Mouse (Mus musculus) limb, embryonic 10.5 days (tissue): ENCODE measurements around the gene Btbd11. TPM values are rescaled to one million over a fixed set of nuclear protein-coding genes. Genes with fewer than 3 reads are reported as not detected.
A peak's percentile ranks its signal among the peaks of the same experiment; 100 is the strongest.

Experiments used
- DNase-seq: peaks from one replicate; pipeline ENCODE4 v3.0.0-alpha.2; 2017; ENCODE audit warnings: low spot score
- H3K27ac ChIP-seq: fragments of 300-500 bp; sonication (generic); 2 replicates; pipeline ENCODE4 v1.5.1; 2016; ENCODE audit warnings: mild to moderate bottlenecking
- H3K27me3 ChIP-seq: fragments of 300-500 bp; sonication (generic); 2 replicates; pipeline ENCODE4 v1.6.1; 2016; ENCODE audit warnings: low read depth, mild to moderate bottlenecking; ENCODE audit not compliant: poor library complexity, severe bottlenecking
- H3K36me3 ChIP-seq: fragments of 300-500 bp; sonication (generic); 2 replicates; pipeline ENCODE4 v1.6.1; 2016; ENCODE audit warnings: mild to moderate bottlenecking, moderate library complexity
- H3K4me1 ChIP-seq: fragments of 300-500 bp; sonication (generic); 2 replicates; pipeline ENCODE4 v1.6.1; 2016
- H3K4me3 ChIP-seq: fragments of 300-500 bp; sonication (generic); 2 replicates; pipeline ENCODE4 v1.5.1; 2016; ENCODE audit warnings: mild to moderate bottlenecking, moderate library complexity
- H3K9me3 ChIP-seq: fragments of 300-500 bp; sonication (generic); replicated peaks from 2 replicates; pipeline ENCODE4 v1.6.1; 2016; ENCODE audit warnings: mild to moderate bottlenecking
- WGBS: fragments of 180-500 bp; shearing (Covaris S2); methylation state at CpG from one replicate; pipeline ENCODE4 v1.1.7; 2016; 5-methylcytosine and 5-hydroxymethylcytosine counted together
- polyA plus RNA-seq: library from polyadenylated mRNA; unstranded; fragments of >200 nt; fragmentation: Nextera tagmentation; extraction: Ambion mirVana; gene quantifications from 2 replicates; pipeline ENCODE4 v1.2.1, GENCODE M21; 2016

Btbd11 gene
- polyA plus RNA-seq, 1 experiment from 2014 or later, result 7.4 TPM

DNA sequence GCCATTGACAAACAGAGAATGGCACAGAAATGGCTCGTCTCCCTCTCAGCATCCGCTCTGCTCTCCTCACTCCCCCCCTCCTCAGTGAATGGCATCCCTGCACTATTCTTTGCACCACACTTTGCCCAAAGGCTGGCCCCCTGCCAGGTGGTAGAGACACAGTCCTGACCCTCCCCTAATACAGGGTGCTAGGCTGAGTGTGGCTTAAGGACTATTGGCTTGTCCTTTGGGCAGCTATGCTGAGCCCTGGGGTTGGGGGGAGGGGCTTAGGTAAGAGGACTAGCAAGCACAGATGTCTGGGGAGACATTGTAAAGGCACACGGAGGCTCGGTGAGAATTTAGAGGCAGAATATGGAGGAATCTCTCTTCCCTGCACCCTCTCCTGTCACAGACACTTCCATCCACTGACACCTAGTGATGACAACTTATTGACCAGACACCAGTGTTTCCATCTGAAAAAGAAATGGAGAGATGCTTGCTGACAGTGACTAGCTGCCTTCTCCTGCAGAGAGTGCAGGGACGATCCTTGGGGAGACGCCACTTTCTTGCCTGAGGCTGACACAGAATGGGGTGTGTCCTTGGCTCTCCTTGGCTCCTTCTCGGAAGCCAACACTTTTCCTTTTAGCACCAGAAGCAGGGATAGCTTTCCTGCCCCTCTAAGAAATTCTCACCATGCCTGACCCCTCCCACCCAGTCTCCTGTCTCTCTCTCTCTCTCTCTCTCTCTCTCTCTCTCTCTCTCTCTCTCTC, 138.8 kb downstream of the Btbd11 start:
- DNase-seq, result no peak
- Histone ChIP-seq H3K4me1 (peaks cover 37% of the 10 kb centered on the region), H3K27ac (0 out of 2 replicates have a peak overlapping the region, but pooled peaks have one; percentile 25), H3K9me3 (no peaks in the 10 kb centered on the region), H3K27me3 (no peaks in the 10 kb centered on the region), H3K4me3 (no peak overlapping the region), H3K36me3 (no peaks in the 10 kb centered on the region)
- WGBS, result 33% methylated on average over 7 of the region's 7 CpGs

DNA sequence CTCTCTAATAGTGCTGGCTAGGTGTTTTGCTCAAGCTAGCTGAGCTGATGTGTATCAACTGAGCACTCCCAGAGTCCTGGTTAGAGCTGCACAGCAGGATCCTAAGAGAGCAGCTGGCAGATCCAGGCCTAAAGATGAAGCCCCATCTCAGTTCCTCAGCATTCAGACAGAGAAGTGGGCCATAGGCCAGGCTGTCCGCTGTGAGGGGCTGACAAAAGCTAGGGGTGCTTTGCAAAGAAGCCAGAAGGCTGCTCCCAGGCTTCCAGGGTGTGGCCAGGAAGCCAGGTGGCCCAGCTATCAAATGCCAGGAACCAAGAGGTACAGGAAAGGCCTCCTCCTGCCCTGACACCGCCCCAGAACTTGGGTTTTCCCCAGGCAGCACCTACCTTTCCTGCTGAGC, 140.0 kb downstream of the Btbd11 start:
- no peak for DNase-seq
- 74% methylated on average over 2 of the region's 2 CpGs for WGBS
- no peaks in the 10 kb centered on the region for H3K9me3 ChIP-seq
- peak overlapping the region; percentile 47; the same call in 1 of the 2 replicates for H3K27ac ChIP-seq
- H3K4me1 ChIP-seq, result peaks cover 37% of the 10 kb centered on the region
- H3K4me3 ChIP-seq, result no peak overlapping the region
- H3K36me3 ChIP-seq, result no peaks in the 10 kb centered on the region
- no peaks in the 10 kb centered on the region for H3K27me3 ChIP-seq

DNA sequence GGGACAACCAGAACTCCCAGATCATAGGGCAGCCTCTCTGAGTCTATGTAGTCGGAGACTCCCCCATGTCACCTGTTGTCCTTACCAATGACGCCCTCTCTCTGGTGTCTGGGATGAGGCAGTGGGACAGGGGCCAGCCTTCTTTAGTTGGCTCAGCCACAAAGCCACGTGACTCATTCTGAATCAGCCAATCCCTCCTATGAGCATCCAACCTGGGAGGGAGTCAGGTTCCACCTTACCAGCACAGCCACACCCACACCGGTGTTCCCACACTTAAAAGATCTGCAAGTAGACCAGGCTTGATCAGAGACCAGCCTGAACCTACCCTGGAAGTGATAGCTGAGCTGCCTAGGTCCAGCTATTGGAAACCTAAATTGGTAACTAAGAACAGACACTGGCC, 141.1 kb downstream of the Btbd11 start:
- H3K27ac ChIP-seq, result no peak overlapping the region
- peaks cover 32% of the 10 kb centered on the region for H3K4me1 ChIP-seq
- no peaks in the 10 kb centered on the region for H3K9me3 ChIP-seq
- no peaks in the 10 kb centered on the region for H3K27me3 ChIP-seq
- 73% methylated on average over 4 of the region's 4 CpGs for whole genome bisulfite sequencing
- H3K36me3 ChIP-seq, result no peaks in the 10 kb centered on the region
- no peak for DNase-seq
- H3K4me3 ChIP-seq, result no peak overlapping the region

DNA sequence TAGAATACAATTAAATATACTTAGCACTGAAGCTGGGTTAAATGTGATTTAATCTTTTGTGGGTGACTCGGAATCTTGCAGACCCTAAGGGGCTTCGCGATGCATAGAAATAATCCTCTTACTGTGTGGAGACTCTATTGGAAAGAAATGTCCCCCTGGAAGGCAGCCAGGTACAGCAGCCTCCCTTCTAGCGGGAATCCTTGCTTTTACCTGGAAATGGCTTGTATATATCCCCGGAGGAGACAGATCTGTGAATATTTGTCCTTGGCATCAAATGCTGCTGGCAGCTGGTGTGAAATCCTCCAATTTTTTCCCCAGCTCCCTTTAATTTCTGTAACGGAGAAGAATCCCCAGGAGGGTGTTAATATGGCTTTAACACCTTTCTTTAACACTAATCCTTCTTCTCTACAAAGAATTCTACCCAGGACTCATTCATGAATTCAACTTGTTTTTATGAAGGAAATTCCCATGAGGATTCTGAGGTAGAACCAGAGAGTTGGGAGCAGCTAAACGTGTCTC, 146.6 kb downstream of the Btbd11 start:
- Histone ChIP-seq H3K36me3 (no peaks in the 10 kb centered on the region), H3K9me3 (no peaks in the 10 kb centered on the region), H3K27me3 (no peaks in the 10 kb centered on the region), H3K4me1 (no peaks in the 10 kb centered on the region; the same call in 1 of the 2 replicates), H3K4me3 (no peak overlapping the region), H3K27ac (no peak overlapping the region)
- WGBS, result 62% methylated on average over 7 of the region's 7 CpGs
- DNase-seq, result no peak

DNA sequence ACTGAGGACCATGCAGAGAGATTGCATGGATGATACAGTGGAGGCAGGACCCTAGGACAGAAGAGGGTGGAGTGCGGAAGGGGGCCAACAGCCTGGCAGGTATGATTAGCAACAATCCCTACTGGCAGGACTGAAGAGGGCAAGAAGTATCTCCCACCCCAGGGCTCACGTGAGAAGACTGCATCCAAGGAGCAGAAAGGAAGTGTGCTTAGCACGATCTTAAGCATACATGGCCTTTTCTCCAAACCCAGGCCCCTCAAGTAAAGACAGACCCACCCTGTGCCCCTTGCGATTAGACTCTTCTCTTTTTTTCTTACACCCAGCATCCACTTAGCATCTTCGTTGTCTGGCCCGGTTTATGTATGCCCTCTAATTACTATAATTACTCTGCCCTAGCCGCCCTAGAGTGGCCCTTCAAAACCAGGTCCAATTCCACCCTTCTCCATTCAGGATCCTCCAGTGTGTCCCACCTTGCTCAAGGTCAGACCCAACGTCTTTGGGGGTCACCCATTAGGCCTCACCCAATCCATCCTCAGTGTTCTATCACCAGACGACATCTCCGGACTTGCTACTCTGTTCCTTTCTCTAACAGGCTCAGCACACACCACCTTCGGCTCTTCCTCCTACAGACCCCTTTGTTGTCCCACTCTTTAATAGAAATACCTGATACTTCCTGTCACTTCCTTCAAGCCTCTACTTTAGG, 151.6 kb downstream of the Btbd11 start:
- peaks cover 12% of the 10 kb centered on the region for H3K4me1 ChIP-seq
- no peaks in the 10 kb centered on the region for H3K9me3 ChIP-seq
- no peaks in the 10 kb centered on the region for H3K36me3 ChIP-seq
- WGBS, result 85% methylated on average over 11 of the region's 11 CpGs
- no peak for DNase-seq
- no peaks in the 10 kb centered on the region for H3K27me3 ChIP-seq
- H3K4me3 ChIP-seq, result no peak overlapping the region
- H3K27ac ChIP-seq, result no peak overlapping the region

DNA sequence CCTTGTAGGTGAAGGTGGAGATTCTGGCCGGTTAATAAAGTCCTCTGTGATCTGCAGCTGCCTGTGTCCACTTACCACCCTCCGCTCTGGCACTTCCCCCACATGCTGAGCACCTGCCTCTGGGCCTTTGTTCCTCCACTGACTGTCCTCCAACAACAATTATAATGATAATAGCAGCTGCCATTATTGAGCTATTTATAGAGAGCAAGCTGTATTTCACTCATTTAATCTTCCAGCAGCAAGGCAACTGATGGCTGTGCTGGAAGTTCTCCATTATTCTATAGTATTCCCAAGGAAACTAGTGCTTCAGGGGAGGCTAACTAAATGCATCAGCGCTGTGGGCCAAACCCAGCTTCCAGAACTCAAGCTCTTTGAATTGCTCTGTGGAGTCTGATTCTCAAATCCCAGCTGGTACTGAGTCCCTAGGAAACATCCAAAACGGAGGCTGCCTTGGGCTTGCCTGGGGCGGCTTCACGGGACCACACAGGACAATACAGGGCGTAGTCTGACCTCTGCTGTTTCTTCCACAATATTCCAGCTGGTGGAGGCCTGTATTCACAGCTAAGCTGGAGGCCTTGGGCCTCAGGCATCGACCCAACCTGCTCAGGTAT, 153.0 kb downstream of the Btbd11 start:
- Histone ChIP-seq H3K27ac (no peak overlapping the region), H3K36me3 (no peaks in the 10 kb centered on the region)
- no peak for DNase-seq

DNA sequence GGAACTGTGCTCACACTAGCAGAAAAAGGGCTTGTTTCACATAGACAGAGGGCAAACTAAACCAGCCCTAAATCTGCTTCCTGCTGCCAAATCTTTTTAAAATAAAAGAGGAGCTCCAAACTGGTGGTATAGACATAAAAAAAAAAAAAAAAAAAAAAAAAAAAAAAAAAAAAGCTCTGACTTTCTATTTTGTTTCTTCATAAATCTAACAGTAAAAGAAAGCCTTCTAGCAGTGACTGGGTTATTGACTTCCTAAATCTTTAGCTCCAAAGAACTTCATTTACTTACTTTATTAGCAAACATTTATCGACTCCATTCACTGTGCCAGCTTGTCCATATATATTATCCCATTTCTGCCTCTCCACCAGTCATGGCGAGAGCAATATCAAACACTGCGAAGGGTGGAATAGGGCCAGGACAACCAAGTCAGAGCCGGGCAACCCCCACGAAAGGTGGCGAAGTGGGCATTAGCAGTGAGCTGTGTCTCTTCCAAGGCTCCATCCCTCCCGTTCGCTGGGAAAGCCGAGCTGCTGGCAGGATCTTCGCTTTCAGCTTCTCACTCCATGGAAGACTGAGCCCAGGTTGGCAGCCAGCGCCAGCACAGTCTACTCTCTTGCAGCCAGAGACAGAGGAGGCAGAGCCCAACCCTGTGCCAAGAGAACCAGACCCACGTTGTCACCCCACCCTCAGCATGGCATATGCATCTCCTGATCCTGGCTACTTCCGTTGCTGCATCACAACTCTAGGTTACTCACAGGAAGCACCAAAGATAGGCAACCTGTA, 153.9 kb downstream of the Btbd11 start:
- no peak overlapping the region for H3K4me3 ChIP-seq
- H3K36me3 ChIP-seq, result no peaks in the 10 kb centered on the region
- H3K27me3 ChIP-seq, result no peaks in the 10 kb centered on the region
- H3K4me1 ChIP-seq, result peaks cover 21% of the 10 kb centered on the region
- WGBS, result 88% methylated on average over 13 of the region's 13 CpGs
- H3K9me3 ChIP-seq, result no peaks in the 10 kb centered on the region
- no peak for DNase-seq
- no peak overlapping the region for H3K27ac ChIP-seq

More for the DNA sequence above, 153.0 kb downstream of the Btbd11 start:
- no peak overlapping the region for H3K4me3 ChIP-seq
- no peaks in the 10 kb centered on the region for H3K27me3 ChIP-seq
- H3K9me3 ChIP-seq, result no peaks in the 10 kb centered on the region
- 28% methylated on average over 8 of the region's 8 CpGs for WGBS
- H3K4me1 ChIP-seq, result peaks cover 14% of the 10 kb centered on the region

DNA sequence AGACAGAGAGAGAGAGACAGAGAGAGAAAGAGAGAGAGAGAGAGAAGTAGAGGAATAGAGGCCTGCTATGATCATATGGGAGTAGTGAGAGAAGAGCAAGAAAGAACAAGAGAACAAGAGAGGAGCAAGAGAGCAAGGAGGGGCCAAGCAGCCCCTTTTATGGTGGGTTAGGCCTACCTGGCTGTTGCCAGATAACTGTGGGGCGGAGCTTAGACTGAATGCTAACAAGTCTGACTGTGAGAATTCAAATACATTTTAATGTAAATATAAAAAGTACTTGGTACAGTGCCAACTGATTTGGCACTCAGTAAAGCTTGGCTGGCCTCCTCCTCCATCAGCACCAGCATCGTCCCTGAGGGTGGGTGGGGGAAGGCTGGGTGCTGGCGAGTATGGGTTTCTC, 154.9 kb downstream of the Btbd11 start:
- H3K27ac ChIP-seq, result no peak overlapping the region
- no peak overlapping the region for H3K4me3 ChIP-seq
- H3K36me3 ChIP-seq, result no peaks in the 10 kb centered on the region
- H3K27me3 ChIP-seq, result no peaks in the 10 kb centered on the region
- no peak for DNase-seq
- H3K9me3 ChIP-seq, result no peaks in the 10 kb centered on the region
- 93% methylated on average over 3 of the region's 3 CpGs for WGBS
- H3K4me1 ChIP-seq, result peaks cover 21% of the 10 kb centered on the region

DNA sequence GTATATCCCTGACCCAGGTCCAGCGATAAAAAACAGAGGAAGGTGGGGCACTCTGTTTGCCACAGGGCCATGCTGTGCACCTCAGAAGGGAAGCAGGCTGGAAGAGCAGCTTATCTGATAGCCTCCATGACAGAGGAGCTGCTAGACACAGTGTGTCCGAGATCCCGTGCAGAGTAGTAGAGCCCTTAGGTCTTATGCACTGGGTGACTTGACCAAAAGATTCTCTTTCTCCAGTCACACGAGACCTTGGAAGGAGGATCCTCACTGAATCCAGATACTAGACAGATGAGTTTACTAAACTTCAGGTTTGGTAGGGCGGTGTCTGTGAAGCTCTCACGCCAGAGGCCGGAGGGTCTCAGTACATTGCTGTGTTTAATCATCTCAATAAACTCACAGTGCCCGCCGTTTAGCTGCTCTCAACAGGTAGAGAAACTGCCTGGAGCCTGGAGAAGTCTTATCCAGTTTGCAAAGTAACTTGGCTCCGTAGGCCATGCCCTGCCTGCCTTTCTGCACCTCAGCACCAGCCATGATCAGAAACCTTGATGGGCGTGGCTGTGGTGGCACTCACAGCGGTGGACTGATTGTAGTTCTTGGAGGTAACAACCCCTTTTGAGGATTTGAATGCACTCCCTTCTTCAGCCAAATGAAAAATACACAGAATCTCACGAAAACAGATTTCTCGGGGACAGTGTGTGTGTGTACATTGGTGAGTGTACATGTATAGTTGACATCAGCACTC, 155.4 kb downstream of the Btbd11 start:
- no peak overlapping the region for H3K4me3 ChIP-seq
- no peaks in the 10 kb centered on the region for H3K9me3 ChIP-seq
- no peaks in the 10 kb centered on the region for H3K27me3 ChIP-seq
- WGBS, result 92% methylated on average over 14 of the region's 14 CpGs
- no peak for DNase-seq
- peaks cover 21% of the 10 kb centered on the region for H3K4me1 ChIP-seq
- no peak overlapping the region for H3K27ac ChIP-seq
- H3K36me3 ChIP-seq, result no peaks in the 10 kb centered on the region

DNA sequence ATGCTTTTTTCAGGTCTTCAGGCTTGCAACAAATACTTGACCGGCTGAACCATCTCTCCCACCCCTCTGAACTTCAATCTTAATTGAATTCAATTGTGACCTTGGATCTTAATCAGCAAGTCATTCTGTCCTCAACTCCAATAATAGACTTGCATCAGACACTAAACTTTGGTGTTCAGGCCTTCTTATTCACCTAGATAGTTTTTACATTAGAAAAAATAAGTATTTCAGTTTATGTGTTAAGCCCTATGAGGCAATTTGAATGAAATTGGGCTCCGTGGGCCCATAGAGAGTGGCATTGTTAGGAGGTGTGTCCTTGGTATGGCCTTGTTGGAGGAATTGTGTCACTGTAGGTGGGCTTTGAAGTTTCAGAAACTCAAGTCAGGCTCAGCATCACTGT, 156.7 kb downstream of the Btbd11 start:
- WGBS, result 94% methylated on average over 2 of the region's 2 CpGs
- Histone ChIP-seq H3K4me3 (no peak overlapping the region), H3K27ac (no peak overlapping the region), H3K4me1 (peaks cover 21% of the 10 kb centered on the region), H3K36me3 (no peaks in the 10 kb centered on the region), H3K27me3 (no peaks in the 10 kb centered on the region), H3K9me3 (no peaks in the 10 kb centered on the region)
- no peak for DNase-seq

DNA sequence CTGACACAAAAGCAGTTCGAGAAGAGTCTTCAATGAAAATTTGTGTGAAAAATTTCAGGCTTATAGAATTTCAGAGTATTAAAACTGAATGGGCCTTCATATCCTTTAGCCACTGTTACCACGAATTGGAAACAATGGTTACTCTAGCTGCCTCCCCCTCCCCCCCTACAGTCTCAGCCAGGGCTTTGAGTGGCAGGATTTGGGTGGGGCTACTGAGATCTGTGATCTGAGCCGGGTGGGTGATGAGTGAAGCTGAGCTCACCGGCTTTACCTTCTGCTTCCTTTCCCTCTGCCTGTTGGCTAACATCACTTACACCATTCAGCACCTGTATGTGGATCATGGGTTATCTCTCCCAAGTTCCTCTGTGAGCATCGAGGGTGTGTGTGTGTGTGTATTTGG, 158.4 kb downstream of the Btbd11 start:
- Histone ChIP-seq H3K9me3 (no peaks in the 10 kb centered on the region), H3K27ac (no peak overlapping the region), H3K27me3 (no peaks in the 10 kb centered on the region), H3K4me1 (peaks cover 10% of the 10 kb centered on the region), H3K4me3 (no peak overlapping the region), H3K36me3 (no peaks in the 10 kb centered on the region)
- WGBS, result 61% methylated on average over 5 of the region's 5 CpGs
- DNase-seq, result no peak

DNA sequence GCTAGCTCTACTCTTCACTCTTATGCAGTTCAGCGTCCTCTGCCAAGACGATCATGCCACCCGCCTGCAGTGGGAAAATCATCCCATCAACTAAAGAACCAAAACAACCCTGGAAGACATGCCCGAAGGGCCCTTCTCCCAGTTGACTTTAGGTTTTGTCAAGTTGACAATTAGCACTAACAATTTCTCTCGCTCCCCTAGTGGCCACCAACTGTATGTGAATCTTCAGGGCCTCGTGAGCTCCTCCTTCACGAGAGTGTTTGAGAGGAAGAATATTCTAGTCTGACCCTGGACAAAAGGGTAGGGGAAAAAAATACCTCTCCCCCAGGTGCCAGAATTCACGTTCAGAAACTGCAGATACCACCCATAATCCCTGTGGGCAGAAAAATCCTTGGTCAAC, 168.6 kb downstream of the Btbd11 start:
- DNase-seq, result no peak
- 68% methylated on average over 8 of the region's 8 CpGs for WGBS
- Histone ChIP-seq H3K4me1 (no peaks in the 10 kb centered on the region), H3K9me3 (no peaks in the 10 kb centered on the region), H3K27me3 (no peaks in the 10 kb centered on the region), H3K4me3 (no peak overlapping the region), H3K27ac (no peak overlapping the region), H3K36me3 (no peaks in the 10 kb centered on the region)
